Mouse (Mus musculus): ENCODE results near the gene Jakmip3. TPM values are rescaled to one million over a fixed set of nuclear protein-coding genes. Genes with fewer than 3 reads are reported as not detected.

The Jakmip3 gene
- polyA plus RNA-seq, 1 experiment from 2014 or later: 2.7 TPM

DNA sequence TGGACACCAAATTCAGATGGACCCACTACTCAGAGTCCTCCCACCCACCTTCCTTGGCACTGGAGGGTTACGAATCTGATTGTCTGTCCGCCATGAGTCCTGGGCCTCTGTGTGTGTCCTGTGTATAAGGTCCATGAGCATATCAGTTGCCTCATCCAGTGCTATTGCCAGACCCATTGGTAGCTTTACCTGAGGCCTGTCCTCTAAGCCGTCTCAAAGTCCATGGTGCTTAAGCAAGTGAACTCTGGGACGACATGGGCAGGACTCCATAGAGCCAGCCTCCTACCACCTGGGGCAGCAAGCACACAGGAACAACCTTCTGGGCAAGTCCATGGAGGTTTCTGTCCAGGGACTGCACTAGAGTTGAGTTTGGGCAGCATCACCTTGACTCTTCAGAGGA is 90.7 kb downstream of the Jakmip3 start:
- Histone ChIP-seq H3K4me2 (ENCODE audit: low read depth) (no peak overlapping the region), H3K36me3 (ENCODE audit: control insufficient read depth, insufficient read depth, low read length) (no peaks in the 10 kb centered on the region), H3K27ac (ENCODE audit: low read depth, low read length) (no peak overlapping the region), H3K4me3 (ENCODE audit: low read depth, low read length) (no peak overlapping the region), H3K9ac (ENCODE audit: low read length) (no peak overlapping the region), H3K9me3 (ENCODE audit: control insufficient read depth, low read length) (no peaks in the 10 kb centered on the region), H3K4me1 (ENCODE audit: control insufficient read depth, insufficient read depth, low read length) (no peaks in the 10 kb centered on the region), H3K27me3 (ENCODE audit: control insufficient read depth, insufficient read depth, low read length) (no peaks in the 10 kb centered on the region)
- 92% methylated on average over 4 of the region's 4 CpGs for WGBS
- no peak for DNase-seq (ENCODE audit: low spot score)
- no peak for ATAC-seq (ENCODE audit: insufficient read depth, low FRiP score, low TSS enrichment)

DNA sequence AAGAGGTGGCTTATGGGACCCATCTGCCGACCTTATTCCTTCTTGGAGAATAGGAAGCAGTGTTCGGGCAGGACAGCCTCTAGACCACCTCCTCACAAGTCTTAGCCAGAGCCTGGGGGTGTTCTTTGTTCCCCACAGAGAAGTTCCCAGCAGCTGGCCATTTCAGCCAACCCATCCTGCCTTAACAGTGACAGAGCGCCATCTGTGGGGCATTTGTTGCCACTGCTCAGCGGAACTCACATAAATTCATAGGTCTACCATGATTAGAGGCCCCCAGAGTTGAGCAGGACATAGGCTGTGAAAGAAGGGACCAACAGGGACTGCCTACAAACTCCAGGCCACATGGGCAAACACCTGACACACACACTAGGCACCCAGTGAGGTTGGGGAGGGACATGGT is 122.9 kb downstream of the Jakmip3 start:
- H3K4me3 ChIP-seq (ENCODE audit: low read depth, low read length): no peak overlapping the region
- 60% methylated on average over 4 of the region's 4 CpGs for WGBS
- no peaks in the 10 kb centered on the region for H3K4me1 ChIP-seq (ENCODE audit: control insufficient read depth, insufficient read depth, low read length)
- no peaks in the 10 kb centered on the region for H3K9me3 ChIP-seq (ENCODE audit: control insufficient read depth, low read length)
- DNase-seq (ENCODE audit: low spot score) (no peak), ATAC-seq (ENCODE audit: insufficient read depth, low FRiP score, low TSS enrichment) (no peak)
- H3K4me2 ChIP-seq (ENCODE audit: low read depth): no peak overlapping the region
- H3K27me3 ChIP-seq (ENCODE audit: control insufficient read depth, insufficient read depth, low read length): no peaks in the 10 kb centered on the region
- H3K27ac ChIP-seq (ENCODE audit: low read depth, low read length): no peak overlapping the region
- H3K9ac ChIP-seq (ENCODE audit: low read length): no peak overlapping the region
- no peaks in the 10 kb centered on the region for H3K36me3 ChIP-seq (ENCODE audit: control insufficient read depth, insufficient read depth, low read length)

DNA sequence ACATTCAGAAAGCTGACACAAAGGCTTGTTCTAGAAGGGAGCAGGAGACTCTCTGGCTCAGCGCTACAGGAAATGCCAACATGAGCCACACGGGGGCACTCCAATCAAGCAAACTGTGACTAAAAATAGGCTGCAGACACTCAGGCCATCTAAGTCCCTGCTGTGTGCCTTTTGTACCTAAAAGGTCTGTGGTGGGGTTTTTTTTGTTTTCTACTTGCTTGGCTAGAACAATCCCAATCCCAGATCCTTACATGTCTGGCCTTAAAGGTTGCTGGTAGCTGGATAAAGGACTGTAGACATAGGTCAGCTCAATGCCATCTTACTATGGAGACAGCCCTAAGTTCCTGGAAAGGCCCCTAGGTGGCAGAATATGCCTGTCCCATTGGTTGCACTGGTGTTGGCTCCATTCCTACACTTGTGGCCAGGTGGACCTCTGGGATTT is 127.7 kb downstream of the Jakmip3 start:
- no peak overlapping the region for H3K4me3 ChIP-seq (ENCODE audit: low read depth, low read length)
- H3K4me2 ChIP-seq (ENCODE audit: low read depth): no peak overlapping the region
- peak; percentile 74 for ATAC-seq (ENCODE audit: insufficient read depth, low FRiP score, low TSS enrichment)
- 0 out of 2 replicates have a peak, but pooled peaks cover 2% of the 10 kb centered on the region for H3K4me1 ChIP-seq (ENCODE audit: control insufficient read depth, insufficient read depth, low read length)
- no peak overlapping the region for H3K27ac ChIP-seq (ENCODE audit: low read depth, low read length)
- WGBS: 0% methylated on average over 2 of the region's 2 CpGs
- DNase-seq (ENCODE audit: low spot score): peak; percentile 90
- no peaks in the 10 kb centered on the region for H3K36me3 ChIP-seq (ENCODE audit: control insufficient read depth, insufficient read depth, low read length)
- no peaks in the 10 kb centered on the region for H3K9me3 ChIP-seq (ENCODE audit: control insufficient read depth, low read length)
- no peak overlapping the region for H3K9ac ChIP-seq (ENCODE audit: low read length)
- no peaks in the 10 kb centered on the region for H3K27me3 ChIP-seq (ENCODE audit: control insufficient read depth, insufficient read depth, low read length)

DNA sequence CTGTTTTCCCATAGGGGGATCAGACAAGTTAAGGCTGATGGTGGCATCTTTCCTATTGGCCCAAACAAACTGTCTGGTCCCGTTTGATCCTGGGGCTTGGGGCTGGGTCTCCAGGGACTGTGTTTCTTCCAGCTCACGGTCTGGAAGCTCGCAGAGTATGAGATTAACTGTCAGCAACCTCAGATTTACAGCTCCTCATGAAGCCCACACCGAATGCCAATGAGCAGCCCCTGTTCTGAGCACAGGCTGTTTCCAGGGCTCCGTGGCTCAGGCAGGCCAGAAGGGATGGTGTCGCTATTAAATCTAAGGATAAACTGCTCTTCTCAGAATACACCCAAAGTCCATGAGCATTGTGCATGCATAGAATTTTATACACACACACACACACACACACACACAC is 133.7 kb downstream of the Jakmip3 start:
- Histone ChIP-seq H3K9me3 (ENCODE audit: control insufficient read depth, low read length) (no peaks in the 10 kb centered on the region), H3K4me2 (ENCODE audit: low read depth) (no peak overlapping the region), H3K9ac (ENCODE audit: low read length) (no peak overlapping the region), H3K36me3 (ENCODE audit: control insufficient read depth, insufficient read depth, low read length) (no peaks in the 10 kb centered on the region), H3K27me3 (ENCODE audit: control insufficient read depth, insufficient read depth, low read length) (no peaks in the 10 kb centered on the region), H3K27ac (ENCODE audit: low read depth, low read length) (peak overlapping the region; percentile 77), H3K4me3 (ENCODE audit: low read depth, low read length) (no peak overlapping the region), H3K4me1 (ENCODE audit: control insufficient read depth, insufficient read depth, low read length) (peaks cover 51% of the 10 kb centered on the region)
- DNase-seq (ENCODE audit: low spot score): peak; percentile 65
- WGBS: 15% methylated on average over 6 of the region's 6 CpGs
- ATAC-seq (ENCODE audit: insufficient read depth, low FRiP score, low TSS enrichment): peak; percentile 75

DNA sequence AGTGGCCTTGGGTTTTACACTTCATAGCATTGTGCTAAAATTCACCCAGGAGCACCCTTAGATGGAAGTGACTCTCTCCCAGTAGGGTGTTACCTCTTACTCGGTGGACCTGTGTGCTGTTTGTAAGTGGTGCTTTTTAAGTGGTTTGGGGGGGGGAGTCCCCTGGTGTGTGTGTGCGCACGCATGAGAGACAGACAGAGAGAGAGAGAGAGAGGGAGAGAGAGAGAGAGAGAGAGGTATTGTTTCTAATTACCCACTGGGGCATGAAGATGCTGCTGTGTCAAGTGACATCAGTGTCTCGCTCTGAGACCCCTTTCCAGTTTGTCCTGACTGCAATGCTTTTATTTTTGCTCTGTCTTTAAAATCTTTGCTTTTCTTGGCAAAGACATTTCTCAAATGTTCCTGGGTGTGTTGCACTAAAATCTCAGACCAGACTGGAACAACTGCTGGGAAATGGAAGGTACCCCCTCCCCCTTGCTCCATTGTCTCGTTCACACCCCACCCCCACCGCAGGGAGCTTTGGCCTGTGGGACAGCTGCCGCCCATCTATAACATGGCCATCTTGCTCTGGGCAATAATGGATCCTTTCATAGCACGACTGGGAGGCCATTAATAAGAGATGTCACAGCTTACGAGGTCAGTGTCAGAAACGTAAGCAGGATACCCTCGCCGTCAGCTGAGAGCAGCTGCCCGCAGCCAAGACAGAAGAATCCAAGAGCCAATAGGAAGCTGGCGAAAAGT is 134.7 kb downstream of the Jakmip3 start:
- H3K27me3 ChIP-seq (ENCODE audit: control insufficient read depth, insufficient read depth, low read length): no peaks in the 10 kb centered on the region
- ATAC-seq (ENCODE audit: insufficient read depth, low FRiP score, low TSS enrichment) (peak; percentile 82), DNase-seq (ENCODE audit: low spot score) (peak; percentile 80)
- no peaks in the 10 kb centered on the region for H3K9me3 ChIP-seq (ENCODE audit: control insufficient read depth, low read length)
- peak overlapping the region; percentile 77 for H3K27ac ChIP-seq (ENCODE audit: low read depth, low read length)
- peak overlapping the region; percentile 30; the same call in 1 of the 2 replicates for H3K9ac ChIP-seq (ENCODE audit: low read length)
- 14% methylated on average over 14 of the region's 14 CpGs for WGBS
- no peaks in the 10 kb centered on the region for H3K36me3 ChIP-seq (ENCODE audit: control insufficient read depth, insufficient read depth, low read length)
- no peak overlapping the region for H3K4me3 ChIP-seq (ENCODE audit: low read depth, low read length)
- H3K4me1 ChIP-seq (ENCODE audit: control insufficient read depth, insufficient read depth, low read length): peaks cover 51% of the 10 kb centered on the region
- peak overlapping the region; percentile 10; the same call in 1 of the 2 replicates for H3K4me2 ChIP-seq (ENCODE audit: low read depth)

DNA sequence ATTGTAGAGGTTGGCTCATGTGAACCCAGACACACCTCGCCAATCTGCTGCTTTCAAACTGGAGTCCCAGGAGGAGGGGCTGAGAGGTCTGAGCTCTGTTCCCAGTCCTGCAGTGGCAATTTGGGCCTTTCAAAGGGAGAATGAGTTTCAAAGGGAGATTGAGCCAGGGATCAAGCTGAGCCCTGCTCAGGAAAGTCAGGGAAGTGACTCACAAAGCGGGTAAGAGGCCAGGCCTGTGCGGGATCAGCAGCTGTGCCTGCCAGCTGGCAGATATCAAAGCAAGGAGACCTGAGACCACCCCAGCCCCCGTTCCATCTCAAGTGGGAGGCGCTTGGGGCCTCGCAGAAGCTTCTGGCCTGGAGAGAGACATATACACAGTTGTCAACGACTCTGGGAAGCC is 136.8 kb downstream of the Jakmip3 start:
- Histone ChIP-seq H3K4me3 (ENCODE audit: low read depth, low read length) (no peak overlapping the region), H3K27me3 (ENCODE audit: control insufficient read depth, insufficient read depth, low read length) (no peaks in the 10 kb centered on the region), H3K4me1 (ENCODE audit: control insufficient read depth, insufficient read depth, low read length) (peaks cover 49% of the 10 kb centered on the region), H3K27ac (ENCODE audit: low read depth, low read length) (peak overlapping the region; percentile 77), H3K9me3 (ENCODE audit: control insufficient read depth, low read length) (no peaks in the 10 kb centered on the region), H3K9ac (ENCODE audit: low read length) (peak overlapping the region; percentile 0; the same call in 1 of the 2 replicates), H3K4me2 (ENCODE audit: low read depth) (no peak overlapping the region), H3K36me3 (ENCODE audit: control insufficient read depth, insufficient read depth, low read length) (no peaks in the 10 kb centered on the region)
- ATAC-seq (ENCODE audit: insufficient read depth, low FRiP score, low TSS enrichment) (no peak), DNase-seq (ENCODE audit: low spot score) (peak; percentile 61)
- WGBS: 15% methylated on average over 7 of the region's 7 CpGs

DNA sequence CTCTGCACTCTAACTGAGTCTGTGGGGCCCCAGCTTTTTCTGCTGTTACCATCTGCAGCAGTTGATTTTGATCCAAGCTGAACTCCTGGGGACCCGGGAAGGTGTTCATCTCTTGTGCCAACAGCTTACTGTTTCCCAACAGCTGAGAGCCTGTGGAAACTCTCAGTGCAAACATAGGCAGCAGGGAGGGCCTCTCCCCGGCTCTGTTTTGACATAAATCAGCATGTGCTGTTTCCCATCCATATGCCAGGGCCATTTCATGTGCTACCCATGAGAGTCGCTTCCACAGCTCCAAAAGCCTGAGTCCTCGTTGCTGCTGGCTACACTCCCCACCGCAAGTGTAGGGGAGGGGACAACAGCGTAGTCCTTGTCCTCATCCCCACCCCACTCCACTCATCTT is 137.7 kb downstream of the Jakmip3 start:
- WGBS: 48% methylated on average over 6 of the region's 6 CpGs

DNA sequence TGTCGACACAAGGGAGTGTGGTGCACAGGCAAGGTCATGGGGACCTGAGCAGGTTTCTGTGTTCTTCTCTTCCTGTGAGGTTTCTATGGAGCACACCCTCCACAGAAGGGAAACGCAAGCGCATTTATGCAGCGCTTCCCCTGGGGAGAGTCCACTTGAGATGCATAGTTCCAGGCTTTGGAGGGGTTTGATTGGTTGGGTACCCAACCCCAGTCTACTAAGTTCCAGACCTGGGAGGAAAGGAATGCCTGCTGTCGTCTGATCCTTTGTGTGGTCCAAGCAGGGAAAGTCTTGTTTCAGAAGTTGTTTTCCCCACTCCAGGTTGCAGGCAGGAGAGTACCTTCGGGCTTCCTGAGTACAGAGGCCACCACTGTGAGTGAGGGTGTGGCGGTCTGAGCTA is 138.6 kb downstream of the Jakmip3 start:
- ATAC-seq (ENCODE audit: insufficient read depth, low FRiP score, low TSS enrichment) (no peak), DNase-seq (ENCODE audit: low spot score) (no peak)
- WGBS: 76% methylated on average over 7 of the region's 7 CpGs
- Histone ChIP-seq H3K36me3 (ENCODE audit: control insufficient read depth, insufficient read depth, low read length) (no peaks in the 10 kb centered on the region), H3K9ac (ENCODE audit: low read length) (no peak overlapping the region), H3K27me3 (ENCODE audit: control insufficient read depth, insufficient read depth, low read length) (no peaks in the 10 kb centered on the region), H3K4me1 (ENCODE audit: control insufficient read depth, insufficient read depth, low read length) (peaks cover 45% of the 10 kb centered on the region), H3K4me2 (ENCODE audit: low read depth) (no peak overlapping the region; the same call in 1 of the 2 replicates), H3K4me3 (ENCODE audit: low read depth, low read length) (no peak overlapping the region), H3K9me3 (ENCODE audit: control insufficient read depth, low read length) (no peaks in the 10 kb centered on the region), H3K27ac (ENCODE audit: low read depth, low read length) (peak overlapping the region; percentile 77; the same call in 1 of the 2 replicates)

More for the DNA sequence above, 137.7 kb downstream of the Jakmip3 start:
- no peaks in the 10 kb centered on the region for H3K27me3 ChIP-seq (ENCODE audit: control insufficient read depth, insufficient read depth, low read length)
- no peaks in the 10 kb centered on the region for H3K36me3 ChIP-seq (ENCODE audit: control insufficient read depth, insufficient read depth, low read length)
- no peak overlapping the region for H3K4me2 ChIP-seq (ENCODE audit: low read depth)
- no peaks in the 10 kb centered on the region for H3K9me3 ChIP-seq (ENCODE audit: control insufficient read depth, low read length)
- H3K9ac ChIP-seq (ENCODE audit: low read length): 0 out of 2 replicates have a peak overlapping the region, but pooled peaks have one; percentile 5
- no peak overlapping the region for H3K4me3 ChIP-seq (ENCODE audit: low read depth, low read length)
- no peak for ATAC-seq (ENCODE audit: insufficient read depth, low FRiP score, low TSS enrichment)
- DNase-seq (ENCODE audit: low spot score): no peak
- peak overlapping the region; percentile 77 for H3K27ac ChIP-seq (ENCODE audit: low read depth, low read length)
- H3K4me1 ChIP-seq (ENCODE audit: control insufficient read depth, insufficient read depth, low read length): peaks cover 49% of the 10 kb centered on the region

DNA sequence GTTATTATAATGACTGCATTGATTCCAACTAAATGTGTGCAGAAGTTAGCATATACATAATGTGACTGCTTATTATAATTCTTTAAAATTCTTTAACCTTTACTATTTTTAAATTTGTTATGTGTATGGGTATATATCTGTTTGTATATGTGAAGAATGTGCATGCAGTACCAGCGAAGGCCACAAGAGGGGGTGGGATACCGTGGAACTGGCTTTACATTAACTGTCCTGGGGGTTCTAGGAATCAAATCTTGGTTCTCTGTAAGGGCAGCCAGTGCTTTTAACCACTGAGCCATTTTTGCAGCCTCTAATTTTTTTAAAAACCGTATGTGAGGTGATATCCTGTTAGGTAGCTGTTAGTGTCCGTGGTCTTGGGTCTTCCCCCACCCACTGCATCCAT is 140.2 kb downstream of the Jakmip3 start:
- H3K27ac ChIP-seq (ENCODE audit: low read depth, low read length): no peak overlapping the region
- no peak overlapping the region for H3K4me3 ChIP-seq (ENCODE audit: low read depth, low read length)
- H3K9me3 ChIP-seq (ENCODE audit: control insufficient read depth, low read length): no peaks in the 10 kb centered on the region
- H3K9ac ChIP-seq (ENCODE audit: low read length): no peak overlapping the region
- peaks cover 34% of the 10 kb centered on the region for H3K4me1 ChIP-seq (ENCODE audit: control insufficient read depth, insufficient read depth, low read length)
- DNase-seq (ENCODE audit: low spot score) (no peak), ATAC-seq (ENCODE audit: insufficient read depth, low FRiP score, low TSS enrichment) (no peak)
- no peak overlapping the region for H3K4me2 ChIP-seq (ENCODE audit: low read depth)
- 65% methylated on average over 4 of the region's 4 CpGs for WGBS
- H3K27me3 ChIP-seq (ENCODE audit: control insufficient read depth, insufficient read depth, low read length): no peaks in the 10 kb centered on the region
- no peaks in the 10 kb centered on the region for H3K36me3 ChIP-seq (ENCODE audit: control insufficient read depth, insufficient read depth, low read length)

All from neural tube, embryonic 11.5 days (tissue).